Mouse (Mus musculus) adrenal gland (tissue): ENCODE results near the gene Pip4k2a.

ENCODE experiments used
- intact Hi-C: fragments of 180-260 bp; cut with DNase I; formaldehyde crosslinking; loops from one replicate; pipeline ENCODE4 v1.15.1; 2025

Pip4k2a gene

DNA sequence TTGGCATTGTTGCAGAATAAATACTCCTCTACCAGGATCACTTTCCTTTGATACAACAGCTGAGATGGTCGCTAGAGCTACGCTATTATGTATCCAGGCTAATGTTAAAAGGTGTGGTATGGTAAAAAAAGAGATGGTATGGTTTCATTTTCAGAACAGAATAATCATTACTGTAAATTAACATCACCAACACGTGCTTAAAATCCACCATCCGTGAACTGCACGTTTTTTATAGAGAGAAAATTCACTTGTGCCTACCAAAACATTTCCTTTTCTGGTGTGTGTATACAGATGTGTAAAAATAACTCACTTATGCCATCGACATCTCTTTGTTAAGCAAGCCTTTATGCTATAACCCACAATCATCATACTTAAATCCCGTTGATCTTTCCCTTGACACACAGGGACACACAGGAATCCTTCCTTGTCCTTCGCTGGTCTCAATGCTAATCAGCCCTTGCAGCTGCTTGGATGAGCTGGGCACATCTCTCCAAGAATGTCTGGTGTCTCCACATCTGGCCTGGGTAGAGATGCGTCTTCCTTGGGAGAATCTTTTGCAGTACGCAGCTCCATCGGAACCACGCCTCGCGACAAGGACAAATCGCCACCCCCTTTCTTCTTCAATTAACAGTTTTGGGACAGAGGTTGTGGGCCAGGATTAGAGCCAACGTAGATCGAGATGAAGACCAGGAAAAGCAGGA lies 198.5 kb downstream of the Pip4k2a start:
- intact Hi-C loops = no loop called here

DNA sequence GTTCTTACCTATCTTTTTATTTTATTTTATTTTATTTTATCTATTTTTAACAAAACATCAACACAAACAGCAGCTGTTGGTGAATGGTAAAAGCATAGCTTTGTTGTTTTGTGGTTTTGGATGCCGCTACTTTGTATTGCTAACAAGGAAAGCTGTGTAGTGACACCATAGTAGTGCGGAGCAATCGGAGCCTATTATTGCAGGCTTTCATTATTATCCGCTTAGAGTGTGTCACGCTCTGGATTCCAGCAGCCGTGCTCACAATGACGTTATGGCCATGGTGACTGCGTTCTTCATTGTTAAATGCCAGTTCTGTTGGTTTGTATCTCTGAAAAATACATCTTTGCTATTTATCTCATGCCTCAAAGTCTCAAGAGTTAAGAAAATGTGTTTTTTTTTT lies 200.2 kb downstream of the Pip4k2a start:
- intact Hi-C loops = no loop called here

DNA sequence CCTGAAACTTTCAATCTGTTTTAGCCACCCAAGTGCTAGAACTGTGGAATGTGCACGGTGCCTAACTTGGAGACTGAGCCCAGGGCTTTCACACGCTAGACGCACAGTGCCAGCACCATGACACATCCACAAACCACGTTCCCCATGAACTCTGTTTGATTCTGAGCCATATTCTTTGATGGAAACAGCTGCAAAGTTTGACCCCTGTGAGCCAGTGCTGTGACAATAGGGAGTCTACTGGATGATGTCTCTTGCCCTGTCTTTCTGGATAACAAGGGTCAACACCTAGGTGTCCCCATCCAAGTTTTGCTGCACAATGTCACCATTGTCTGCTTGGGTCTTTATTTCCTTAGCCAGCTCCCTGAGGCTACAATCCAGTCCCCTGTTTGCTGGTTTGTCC lies 203.7 kb downstream of the Pip4k2a start:
- intact Hi-C loops = no loop called here
